Mouse (Mus musculus): ENCODE data around the gene Rfpl4b.
"Not testable (repeated sequence)": the region's sequence is repeated elsewhere in the genome, so short reads cannot be mapped to it uniquely, and the experiment has no call there.

Gene Rfpl4b

GRCm38 (mm10) chr10:38821679-38822078 lies at the start of gene Rfpl4b:
Gene Rfpl4b (minus strand): TSS chr10:38821779.
- no peak for DNase-seq

GRCm38 (mm10) chr10:38855186-38855585 lies 33.6 kb upstream of the Rfpl4b start:
- DNase-seq = no peak

DNA sequence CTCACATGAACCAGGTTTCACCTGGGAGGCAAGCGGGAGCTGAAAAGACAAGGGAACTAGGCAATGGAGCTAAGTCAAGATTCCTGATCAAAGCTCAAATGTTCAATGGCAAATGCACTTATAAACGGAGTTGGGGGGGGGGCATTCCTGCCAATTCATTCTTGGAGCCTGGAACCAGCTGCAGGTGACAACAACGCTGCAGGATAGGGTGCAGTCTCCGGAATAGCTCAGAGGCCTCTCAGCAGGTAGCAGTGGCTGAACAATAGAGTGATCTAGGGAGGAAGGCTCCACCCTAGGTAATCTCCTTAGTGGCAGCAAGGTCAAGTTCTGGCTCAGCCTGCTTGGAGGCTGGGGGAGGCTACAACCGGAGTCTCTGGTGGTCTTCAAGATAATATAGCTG lies 28.4 kb upstream of the Rfpl4b start:
- DNase-seq = not testable (repeated sequence)

GRCm38 (mm10) chr10:38848884-38849499 lies 27.4 kb upstream of the Rfpl4b start:
- DNase-seq = peak; percentile 69

GRCm38 (mm10) chr10:38848231-38848630 lies 26.7 kb upstream of the Rfpl4b start:
- DNase-seq = no peak

DNA sequence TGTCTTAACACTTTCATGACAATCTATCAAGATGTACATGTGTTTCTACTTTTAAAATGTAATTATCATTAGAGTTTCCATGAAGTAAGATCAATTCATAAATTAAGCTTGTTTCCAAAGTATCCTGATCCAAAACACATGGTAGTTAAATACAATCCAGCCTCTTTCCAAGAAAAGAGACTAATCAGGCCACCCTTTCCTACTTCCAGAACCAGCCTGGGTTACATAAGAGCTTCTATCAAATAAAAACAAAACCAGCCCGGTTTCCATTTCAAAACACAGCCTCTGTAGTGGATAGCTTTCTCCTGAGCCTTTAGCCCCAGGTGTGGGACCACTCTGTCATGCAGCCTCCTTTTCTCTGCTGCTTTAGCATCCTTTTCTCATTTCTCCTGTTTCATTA lies 2.2 kb upstream of the Rfpl4b start:
- DNase-seq = no peak

DNA sequence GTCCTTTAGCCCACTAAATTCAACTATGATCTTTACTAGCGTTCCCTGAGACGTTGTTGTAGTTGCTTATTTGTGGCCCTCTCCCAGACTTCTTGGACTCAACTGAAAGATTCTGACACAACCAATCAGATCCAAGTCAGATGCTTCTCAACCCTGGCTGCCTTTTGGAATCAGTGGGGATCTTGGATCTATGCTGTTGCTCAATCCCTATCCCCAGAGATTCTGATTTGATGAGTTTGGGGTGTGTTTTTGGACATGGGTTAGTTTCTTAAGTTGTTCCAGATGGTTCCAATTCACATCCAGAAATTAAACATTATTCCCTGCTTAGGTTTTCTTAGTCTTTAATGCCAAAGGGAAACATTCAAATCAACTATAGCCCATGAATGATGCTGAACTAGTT lies 15.5 kb downstream of the Rfpl4b start:
- DNase-seq = no peak

- DNase-seq = no peak
Observed at GRCm38 (mm10) chr10:38804047-38804446, 17.5 kb downstream of the Rfpl4b start.

DNA sequence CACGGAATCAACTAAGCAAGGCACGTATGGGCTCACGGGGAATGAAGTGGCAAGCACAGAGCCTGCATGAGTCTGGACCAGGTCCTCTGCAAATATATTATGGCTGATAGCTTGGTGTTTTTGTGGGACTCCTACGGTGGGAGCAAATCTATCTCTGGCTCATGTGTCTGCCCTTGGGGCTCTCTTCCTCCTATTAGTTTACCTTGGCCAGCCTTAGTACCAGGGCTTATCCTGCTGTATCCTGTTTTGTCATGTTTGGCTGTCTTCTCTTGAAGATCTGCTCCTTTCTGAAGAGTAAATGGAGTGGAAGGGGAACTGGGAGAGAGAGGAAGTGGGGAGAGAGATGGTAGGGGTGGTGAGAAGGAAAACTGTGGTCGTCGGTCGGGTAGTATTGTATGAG lies 18.3 kb downstream of the Rfpl4b start:
- DNase-seq = no peak

- no peak for DNase-seq
Observed at GRCm38 (mm10) chr10:38788612-38789011, 33.0 kb downstream of the Rfpl4b start.
